Mouse (Mus musculus) testis, postnatal 10 days (tissue): ENCODE measurements at regions not wholly inside any gene's neighbourhood (a gene's known extent, or its start where the extent isn't known, plus 50 kb on each side); places are given as distances from the start of the nearest gene placed in this dataset.
A peak's percentile ranks its signal among the peaks of the same experiment; 100 is the strongest.

ENCODE experiments used
- DNase-seq: peaks from one replicate; pipeline ENCODE4 v3.0.0; 2021; ENCODE audit warnings: low spot score

- DNase-seq = peak; percentile 80
These were observed 118.3 kb downstream of the S1pr1 start for GRCm38 (mm10) chr3:115596523-115596922.

DNA sequence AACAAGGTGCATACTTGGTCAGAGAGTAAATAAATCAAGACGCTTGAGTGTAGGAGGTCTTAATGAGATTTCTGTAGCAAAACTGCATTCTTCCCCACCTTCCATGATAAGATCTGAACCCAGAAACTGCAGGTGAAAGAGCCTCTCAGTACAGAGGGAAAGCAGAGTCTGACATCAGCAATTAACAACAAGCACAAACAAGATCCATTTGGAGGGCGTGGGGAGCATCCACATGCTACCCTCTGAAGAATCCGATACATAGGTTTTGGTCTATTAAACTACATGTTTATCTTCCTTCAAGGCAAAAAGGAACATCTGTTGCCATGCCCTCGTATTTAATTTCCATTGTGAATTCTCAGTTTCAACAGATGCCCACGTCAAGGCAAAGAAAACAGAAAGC lies 124.2 kb downstream of the S1pr1 start:
- no peak for DNase-seq

DNA sequence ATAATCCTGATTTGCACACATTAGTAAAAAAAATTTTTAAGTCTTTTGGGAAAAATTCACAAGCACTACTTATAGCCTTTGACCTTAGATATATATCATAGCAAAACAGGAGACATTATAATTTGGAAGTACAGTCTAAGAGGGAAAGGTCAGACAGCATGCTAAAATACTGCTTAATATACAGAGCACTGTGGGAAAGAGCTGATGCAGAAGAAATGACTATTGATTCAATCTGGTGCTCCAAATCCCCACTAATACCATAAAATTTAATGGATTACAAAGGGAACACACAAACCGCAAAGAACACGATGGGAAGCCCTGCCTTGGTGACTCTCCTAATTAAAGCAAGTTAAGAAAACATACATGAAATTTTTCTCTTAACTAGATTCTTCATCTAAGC lies 126.3 kb downstream of the S1pr1 start:
- DNase-seq = no peak

- DNase-seq = no peak
These were observed 134.5 kb downstream of the S1pr1 start for GRCm38 (mm10) chr3:115580131-115580932.

DNA sequence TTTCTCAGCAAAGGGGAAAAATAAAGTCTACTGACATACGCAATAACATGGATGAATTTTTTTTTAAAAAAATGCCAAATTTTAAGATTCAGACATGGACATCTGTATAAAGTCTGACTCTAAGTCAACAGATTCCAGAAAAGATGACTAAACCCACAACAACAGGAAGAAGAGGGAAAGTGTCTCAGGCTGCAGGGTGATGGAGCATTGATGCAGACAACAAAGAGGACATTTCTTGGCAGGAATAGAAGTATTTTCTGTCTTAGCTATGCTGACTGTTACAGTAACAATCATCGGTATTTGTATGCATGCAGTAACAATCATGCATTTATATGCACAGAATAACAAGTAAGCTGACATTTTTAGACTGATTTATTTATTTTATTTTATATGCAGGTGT lies 139.5 kb downstream of the S1pr1 start:
- DNase-seq = no peak

DNA sequence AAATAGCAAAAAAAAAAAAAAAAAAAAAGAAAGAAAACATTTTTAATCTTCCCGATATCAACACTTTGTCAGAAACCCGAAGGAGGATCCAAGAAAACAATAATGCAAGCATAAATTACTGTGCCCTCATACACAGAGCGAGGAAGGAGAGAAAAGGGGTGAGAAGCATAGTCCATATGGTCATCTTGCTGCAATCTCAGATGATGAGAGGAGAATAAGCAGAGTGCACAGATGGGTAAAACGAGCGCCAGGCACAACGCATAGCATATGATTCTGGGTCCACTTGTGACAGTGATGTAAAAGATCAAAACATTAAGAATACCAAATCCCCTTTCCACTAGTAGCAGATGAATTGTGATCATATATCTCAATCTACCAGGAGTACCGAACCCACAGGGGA lies 152.1 kb downstream of the S1pr1 start:
- no peak for DNase-seq

DNA sequence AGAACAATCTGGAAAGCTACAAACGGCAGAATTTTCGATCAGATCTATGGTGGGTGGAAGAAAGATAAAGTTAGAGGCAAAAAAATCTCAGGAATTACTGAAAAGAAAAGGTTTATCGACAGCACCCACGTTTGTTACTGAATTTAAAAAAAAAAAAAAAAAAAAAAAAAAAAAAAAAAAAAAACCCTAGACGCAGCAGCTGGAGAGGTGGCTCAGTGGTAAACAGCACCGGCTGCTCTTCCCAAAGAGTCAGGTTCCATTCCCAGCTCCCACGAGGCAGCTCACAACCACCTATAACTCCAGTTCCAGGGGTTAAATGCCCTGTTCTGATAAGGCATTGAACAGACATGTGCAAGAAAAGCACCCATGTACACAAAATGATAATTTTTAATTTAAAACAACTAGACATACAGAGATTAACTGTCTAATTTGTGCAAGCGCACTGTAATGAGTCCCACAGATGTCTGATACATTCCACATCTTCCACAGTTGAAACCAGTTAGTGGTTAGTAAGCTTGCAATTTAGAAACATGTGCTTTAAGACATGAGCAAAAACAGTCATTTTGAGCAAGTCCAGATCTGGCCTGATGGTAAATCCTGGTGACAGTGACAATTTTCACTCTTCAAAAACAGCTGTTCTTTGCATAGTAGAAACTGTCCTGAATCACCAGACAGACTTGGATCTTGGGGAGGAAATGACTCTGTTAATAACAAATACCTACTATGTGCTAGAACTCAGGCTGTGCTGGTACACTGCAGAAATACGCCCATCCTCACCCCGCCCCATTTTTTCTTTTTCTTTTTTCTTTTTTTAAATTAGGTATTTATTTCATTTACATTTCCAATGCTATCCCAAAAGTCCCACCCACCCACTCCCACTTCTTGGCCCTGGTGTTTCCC lies 159.8 kb downstream of the S1pr1 start:
- DNase-seq = no peak

DNA sequence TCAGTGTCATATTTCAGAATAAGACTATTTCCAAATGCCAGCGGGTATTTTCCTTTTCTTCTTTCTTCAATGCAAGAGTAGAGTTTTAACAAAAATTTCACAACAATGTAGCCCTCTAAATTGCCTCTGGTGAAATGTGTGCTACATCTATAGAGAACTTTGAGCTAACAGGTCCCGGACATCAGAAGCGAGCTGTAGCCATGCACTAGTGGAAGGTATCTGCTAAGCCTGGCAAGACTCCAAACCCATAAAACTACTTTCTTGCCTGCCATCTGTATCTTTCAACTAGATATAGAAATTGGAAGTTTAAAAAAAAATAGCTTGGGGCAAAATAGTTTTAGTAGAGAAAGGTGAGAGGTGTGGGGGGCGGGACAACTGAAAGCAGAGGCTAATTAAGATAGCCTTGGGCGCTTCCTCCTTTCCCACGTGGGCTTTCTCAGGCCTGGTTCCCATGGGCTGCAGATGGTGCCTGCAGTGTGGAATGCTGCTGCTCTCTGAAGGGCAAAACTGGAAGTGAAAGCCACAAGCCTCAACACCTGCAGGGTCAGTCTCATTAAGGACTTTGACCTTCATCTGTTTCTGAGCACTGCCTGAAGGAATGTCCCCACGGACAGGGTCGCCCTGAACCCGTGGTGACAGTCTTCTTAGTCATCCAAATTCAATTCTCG lies 160.9 kb downstream of the S1pr1 start:
- no peak for DNase-seq

DNA sequence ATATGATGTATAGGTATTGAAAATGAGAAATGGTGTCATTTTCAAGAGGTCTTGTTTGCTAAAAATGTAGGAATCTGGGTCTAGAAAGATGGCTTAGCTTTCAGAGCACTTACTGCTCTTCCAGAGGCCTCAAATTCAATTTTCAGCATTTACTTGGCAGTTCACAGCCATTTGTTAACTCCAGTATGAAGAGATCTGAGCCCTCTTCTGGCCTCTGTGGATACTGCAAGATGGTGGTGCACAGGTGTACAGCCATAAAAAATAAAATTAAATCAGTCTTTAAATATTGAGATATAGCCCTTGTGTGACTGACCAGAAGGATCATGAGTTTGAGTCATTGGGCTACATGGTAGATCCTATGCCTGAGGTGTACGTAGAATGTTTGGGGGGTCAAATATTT lies 173.1 kb downstream of the S1pr1 start:
- no peak for DNase-seq

DNA sequence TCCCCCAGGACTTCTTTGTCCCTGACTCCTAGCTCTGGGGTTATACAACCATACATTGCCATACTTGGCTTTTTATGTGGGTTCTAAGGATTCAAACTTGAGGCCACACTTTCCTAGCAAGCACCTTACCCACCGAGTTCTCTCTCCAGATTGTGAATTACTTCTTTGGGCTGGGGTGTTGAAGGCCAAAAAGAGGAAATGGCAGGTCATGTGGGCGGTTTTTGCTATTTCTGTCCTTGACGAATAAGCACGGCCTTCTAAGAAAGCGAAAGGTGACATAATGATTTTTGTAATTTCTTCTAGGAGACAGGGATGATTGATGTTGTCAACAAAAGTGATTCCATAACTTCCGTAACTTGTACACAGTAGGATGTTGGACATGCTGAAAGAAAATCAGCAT lies 176.5 kb downstream of the S1pr1 start:
- no peak for DNase-seq

DNA sequence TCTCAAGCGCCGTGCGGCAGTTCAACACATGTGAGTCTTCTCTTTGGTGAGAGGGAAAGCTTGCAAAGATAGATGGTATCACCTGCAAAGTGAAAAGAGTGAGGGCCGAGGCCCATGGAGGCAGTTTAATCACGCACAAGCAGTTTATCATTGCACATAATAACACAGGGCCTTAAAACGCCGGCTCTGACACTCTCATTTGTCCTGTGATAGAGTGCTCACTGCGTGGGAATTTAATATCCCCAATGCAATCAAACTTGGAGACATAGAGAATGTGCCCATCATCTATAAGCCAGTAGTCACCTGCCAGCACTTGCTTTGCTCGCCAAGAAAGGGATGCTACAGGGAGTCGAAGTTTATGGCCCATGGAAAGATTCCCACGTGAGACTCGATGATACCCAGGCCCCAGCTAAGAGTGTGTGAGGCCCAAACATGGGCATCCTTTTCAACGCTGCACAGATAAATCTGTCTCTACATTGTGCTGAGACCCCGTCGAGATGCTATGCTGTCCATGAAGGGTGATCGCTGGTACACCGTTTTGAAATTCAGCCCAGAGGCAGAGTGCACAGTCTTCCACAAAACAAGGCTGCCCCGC lies 182.6 kb downstream of the S1pr1 start:
- DNase-seq = no peak

DNA sequence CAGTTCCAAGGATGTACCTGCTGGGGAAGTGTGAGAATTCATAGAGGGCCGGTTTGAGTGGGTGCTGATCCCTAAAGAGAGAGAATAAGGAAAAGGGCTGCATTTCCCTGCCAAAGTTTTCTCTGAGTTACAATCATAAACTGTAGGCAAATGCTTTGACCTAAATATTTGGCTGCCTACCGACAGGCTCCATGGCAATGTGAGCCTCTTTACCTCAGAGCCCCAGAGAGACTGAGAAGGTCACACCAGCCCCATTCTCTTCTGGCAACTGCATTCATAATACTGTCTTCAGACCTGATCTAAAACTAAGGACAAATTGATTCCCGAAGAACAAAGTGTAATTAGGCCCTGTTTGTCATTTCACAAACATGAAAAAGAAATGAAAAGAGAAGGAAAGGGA lies 184.4 kb downstream of the S1pr1 start:
- DNase-seq = no peak

DNA sequence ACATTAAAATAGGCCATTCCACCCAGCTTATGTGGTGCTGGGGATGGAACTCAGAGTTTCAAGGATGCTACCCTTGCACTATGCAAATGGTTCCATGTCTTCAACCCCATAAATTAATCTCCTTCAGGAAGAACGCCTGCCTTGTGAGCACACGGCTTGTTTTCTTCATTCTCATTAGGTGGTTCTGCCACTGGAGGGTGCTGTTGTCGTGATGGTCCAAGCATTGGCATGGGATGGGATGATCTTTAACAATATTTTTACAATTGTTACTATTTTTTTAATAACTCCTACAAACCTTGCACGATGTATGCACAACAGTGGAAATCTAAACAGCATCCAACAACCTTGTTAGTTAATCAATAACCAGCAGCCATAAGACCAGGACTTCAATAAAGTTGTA lies 185.0 kb downstream of the S1pr1 start:
- DNase-seq = peak; percentile 48

- DNase-seq = no peak
These were observed 191.4 kb downstream of the S1pr1 start for GRCm38 (mm10) chr3:115523515-115523914.

- DNase-seq = no peak
These were observed 199.2 kb downstream of the S1pr1 start for GRCm38 (mm10) chr3:115515645-115516044.

DNA sequence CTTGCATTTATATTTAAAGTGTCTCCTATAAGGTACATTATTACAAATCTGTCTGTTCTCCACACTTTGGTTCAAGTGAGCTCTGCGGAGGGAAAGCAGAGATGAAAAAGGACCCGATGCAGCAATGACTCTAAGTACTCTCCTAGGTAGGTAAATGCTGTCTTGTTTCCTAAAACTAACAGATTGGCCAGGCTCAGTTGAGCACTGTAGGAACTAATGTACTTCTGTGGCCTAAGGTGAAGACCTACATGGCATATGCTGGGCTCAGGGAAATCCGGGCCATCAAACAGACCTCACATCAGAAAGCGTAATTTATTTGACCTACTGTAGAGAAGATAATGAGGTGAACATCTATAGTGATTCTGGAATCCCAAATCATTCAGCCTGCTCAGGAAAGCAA lies 205.2 kb downstream of the S1pr1 start:
- no peak for DNase-seq

GRCm38 (mm10) chr3:115497420-115497819 lies 217.5 kb downstream of the S1pr1 start:
- DNase-seq = no peak

GRCm38 (mm10) chr3:115496110-115496509 lies 218.8 kb downstream of the S1pr1 start:
- no peak for DNase-seq

DNA sequence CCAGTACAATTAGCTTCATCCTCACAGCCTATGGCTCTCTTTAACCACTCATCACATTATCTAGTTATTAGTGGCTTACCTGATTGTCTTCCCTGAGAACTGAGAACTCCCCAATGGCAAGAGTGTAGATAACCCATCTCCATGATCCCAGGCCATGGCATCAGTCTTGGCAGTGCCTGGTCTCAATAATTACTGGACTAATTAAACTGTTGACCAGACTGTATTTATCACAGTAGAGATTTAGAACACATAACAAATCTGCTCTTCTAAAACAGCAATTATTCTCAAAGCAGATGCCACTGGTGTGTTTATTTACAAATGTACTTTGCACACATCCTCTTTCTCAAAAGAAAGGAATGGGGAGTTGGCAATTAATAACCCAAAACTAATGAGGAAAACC lies 219.2 kb downstream of the S1pr1 start:
- no peak for DNase-seq

GRCm38 (mm10) chr3:115468980-115469379 lies 245.9 kb downstream of the S1pr1 start:
- no peak for DNase-seq

DNA sequence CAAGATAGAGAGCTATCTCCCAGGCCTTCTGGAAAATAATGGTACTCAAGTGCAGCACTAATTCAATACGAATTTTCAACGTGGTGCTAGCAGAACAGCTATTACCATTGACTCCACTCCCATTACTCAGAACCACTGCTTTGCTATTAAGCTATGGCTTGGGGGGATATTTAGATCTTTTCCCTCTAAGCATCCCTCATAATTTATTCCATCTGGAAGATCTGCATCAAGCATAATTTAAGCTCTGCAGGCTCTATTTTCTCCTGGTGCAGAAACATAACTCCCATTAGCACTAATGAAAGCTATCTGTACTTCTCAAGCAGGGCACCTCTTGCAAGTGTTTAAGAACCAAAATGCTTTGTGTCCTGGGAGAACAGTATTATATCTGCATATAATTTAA lies 247.0 kb downstream of the S1pr1 start:
- no peak for DNase-seq

GRCm38 (mm10) chr3:115462623-115463022 lies 252.2 kb downstream of the S1pr1 start:
- DNase-seq = no peak
